Mouse (Mus musculus): ENCODE measurements around the gene Iqcc. TPM values are rescaled to one million over a fixed set of nuclear protein-coding genes. Genes with fewer than 3 reads are reported as not detected.

Iqcc gene
- total RNA-seq (2021), result 26.7 and 34.9 TPM in 2 replicates
- long read RNA-seq, experiment 1, transcript Iqcc-201 (5 exons, 2,639 nt), result major isoform, 5 of 18 reads
- long read RNA-seq, experiment 1, transcript Iqcc-202 (3 exons, 491 nt), result major isoform, 5 of 18 reads
- long read RNA-seq, experiment 1, partial matches to known transcripts, result 0 of 18 reads
- long read RNA-seq, experiment 1, other reads (novel, unspliced or antisense), result 7 of 18 reads
- long read RNA-seq, experiment 2, transcript Iqcc-202 (3 exons, 491 nt), result major isoform, 6 of 18 reads
- long read RNA-seq, experiment 2, partial matches to known transcripts, result 0 of 18 reads
- long read RNA-seq, experiment 2, other reads (novel, unspliced or antisense), result 10 of 18 reads

- peak; percentile 97 for DNase-seq
These were observed at the start of gene Iqcc for GRCm38 (mm10) chr4:129618786-129619691. Iqcc (minus strand) TSS chr4:129619099.

GRCm38 (mm10) chr4:129662255-129662813 is 43.4 kb upstream of the Iqcc start:
- DNase-seq, result no peak

- no peak for DNase-seq
These were observed 42.7 kb upstream of the Iqcc start for GRCm38 (mm10) chr4:129661584-129661983.

GRCm38 (mm10) chr4:129654770-129655169 is 35.9 kb upstream of the Iqcc start:
- no peak for DNase-seq

DNA sequence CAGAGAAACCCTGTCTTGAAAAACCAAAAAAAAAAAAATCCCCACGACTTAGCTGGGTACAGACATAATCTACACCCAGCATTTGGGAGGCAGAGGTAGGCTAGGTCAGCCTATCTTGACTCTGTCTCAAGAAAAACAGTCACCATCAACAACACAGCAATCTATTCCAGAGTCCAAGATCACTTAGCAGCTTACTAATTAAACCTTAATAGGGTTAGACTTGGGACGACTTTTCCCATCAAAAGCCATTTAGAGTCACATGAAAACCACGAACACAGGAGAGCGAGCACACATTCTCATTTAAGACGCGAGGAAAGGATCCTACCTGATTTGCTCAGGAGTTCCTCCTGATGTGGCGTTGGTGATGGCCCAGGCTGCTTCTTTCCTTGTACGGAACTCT is 31.5 kb upstream of the Iqcc start:
- DNase-seq, result no peak

DNA sequence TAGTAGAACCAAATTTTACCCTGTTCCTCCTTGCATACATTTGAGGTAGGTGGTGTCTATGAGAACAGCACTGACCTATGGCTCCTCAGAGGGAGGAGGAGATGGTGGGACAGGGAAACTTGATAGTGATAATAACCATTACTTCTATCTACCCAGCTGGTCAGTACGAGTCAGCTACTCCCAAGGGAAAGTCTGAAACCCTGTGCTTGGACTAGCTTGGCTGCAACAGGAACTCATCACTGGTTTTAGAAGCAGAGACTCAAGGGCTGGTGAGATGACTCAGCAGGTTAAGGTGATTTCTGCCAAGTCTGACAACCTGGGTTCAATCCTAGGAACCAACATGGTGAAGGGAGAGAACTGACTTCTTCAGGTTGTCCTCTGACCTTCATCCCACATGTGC is 29.8 kb upstream of the Iqcc start:
- DNase-seq, result no peak

GRCm38 (mm10) chr4:129645204-129645603 is 26.3 kb upstream of the Iqcc start:
- DNase-seq, result no peak

- no peak for DNase-seq
These were observed 22.9 kb upstream of the Iqcc start for GRCm38 (mm10) chr4:129641756-129642155.

GRCm38 (mm10) chr4:129640638-129641467 is 22.0 kb upstream of the Iqcc start, which contains the start of gene Txlna:
Txlna (minus strand) TSS chr4:129641065.
- peak; percentile 98 for DNase-seq

- DNase-seq, result peak; percentile 67
These were observed 21.3 kb upstream of the Iqcc start for GRCm38 (mm10) chr4:129640101-129640637.

DNA sequence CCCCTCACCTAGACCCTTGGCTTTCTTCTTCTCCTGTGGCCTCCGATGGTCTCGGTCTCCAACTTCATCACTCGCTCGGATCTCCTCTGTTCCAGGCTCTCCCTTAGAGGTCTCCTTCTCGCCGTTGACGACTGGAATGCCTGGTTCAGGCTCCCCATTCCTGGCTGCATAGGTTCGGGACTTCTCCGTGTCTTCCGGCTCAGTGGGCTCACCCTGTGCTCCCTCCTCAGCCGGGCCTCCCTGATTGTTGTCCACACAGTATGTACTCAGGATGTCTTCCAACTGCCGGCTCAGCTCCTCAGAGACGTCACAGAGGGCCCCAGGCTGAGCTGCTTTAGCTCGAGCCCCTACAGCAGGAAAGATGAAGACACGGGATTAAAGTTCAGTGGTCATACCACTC is 20.3 kb upstream of the Iqcc start:
- peak; percentile 4 for DNase-seq

GRCm38 (mm10) chr4:129633852-129634251 is 15.0 kb upstream of the Iqcc start:
- DNase-seq, result peak; percentile 1

- DNase-seq, result no peak
These were observed 13.0 kb upstream of the Iqcc start for GRCm38 (mm10) chr4:129631867-129632266.

DNA sequence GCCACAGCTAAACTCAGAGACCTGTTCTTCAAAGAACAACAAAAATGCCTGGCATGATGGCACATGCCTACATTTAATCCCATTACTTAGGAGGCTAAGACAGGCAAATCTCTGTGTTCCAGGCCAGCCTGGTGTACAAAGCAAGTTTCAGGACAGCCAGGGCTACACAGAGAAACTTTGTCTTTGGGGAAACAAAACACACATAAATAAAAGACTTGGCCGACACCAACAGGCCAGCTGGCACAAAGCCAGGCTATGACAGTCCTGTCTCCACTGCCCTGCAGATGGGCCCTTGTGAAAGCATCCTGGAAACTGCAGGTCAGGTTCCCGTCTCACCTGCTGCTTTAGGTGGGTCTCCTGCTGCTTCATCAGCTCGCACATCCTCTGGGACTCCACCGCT is 12.0 kb upstream of the Iqcc start:
- peak; percentile 77 for DNase-seq

- DNase-seq, result no peak
These were observed 7.1 kb upstream of the Iqcc start for GRCm38 (mm10) chr4:129626035-129626434.

- DNase-seq, result no peak
These were observed 6.6 kb upstream of the Iqcc start for GRCm38 (mm10) chr4:129625496-129625895.

DNA sequence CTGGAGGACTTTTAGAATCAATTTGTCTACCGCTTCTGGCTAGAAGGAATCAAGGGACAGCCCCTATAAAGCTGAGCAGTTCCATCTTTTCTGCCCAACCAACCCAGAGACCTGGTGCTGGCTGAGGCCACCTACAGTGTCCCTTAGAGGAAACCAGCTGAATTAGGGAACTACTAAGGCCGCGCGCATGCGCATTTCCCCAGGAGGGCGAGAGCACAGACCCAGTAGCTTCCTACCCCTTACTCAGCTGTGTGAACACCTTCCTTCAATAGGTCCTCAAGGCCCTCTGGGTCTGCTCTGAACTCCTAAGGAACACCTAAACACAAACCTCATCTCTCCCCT is 6.1 kb upstream of the Iqcc start:
- peak; percentile 73 for DNase-seq

DNA sequence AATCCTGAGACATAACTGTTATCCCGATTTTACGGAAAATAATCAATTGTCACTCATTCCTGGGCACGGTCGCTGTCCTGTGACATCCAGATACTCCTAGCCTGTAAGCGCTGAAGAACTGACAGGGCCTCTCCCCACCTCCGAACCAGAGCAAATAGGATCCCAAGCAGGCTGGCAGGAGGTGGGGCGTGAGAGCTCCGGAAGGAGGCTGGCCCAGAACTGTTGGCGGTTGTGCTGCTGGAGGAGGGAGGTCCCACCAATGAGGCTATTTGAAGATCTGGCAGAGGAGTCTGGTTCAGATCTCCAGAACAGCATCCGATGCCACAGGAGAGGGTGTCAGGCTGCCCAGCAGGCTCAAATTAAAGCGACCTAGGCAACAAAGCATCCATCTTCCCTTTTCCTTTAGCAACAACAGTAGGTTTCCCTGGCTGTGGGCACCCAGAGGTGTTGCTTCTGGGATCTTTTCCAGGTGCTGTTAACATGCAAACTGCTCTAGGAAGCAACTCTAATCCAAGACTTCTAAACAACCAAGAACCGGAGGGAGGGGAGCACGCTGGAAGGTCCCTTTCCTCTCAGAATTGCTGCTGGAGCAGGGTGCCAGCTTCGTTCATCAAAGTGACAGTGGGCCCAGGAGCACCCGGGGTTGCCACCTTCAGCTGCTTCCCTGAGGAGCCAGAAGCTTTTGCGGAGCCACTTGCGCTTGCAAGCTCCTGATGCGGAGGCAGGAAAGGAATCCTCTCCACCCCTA is 5.6 kb upstream of the Iqcc start:
- peak; percentile 94 for DNase-seq

DNA sequence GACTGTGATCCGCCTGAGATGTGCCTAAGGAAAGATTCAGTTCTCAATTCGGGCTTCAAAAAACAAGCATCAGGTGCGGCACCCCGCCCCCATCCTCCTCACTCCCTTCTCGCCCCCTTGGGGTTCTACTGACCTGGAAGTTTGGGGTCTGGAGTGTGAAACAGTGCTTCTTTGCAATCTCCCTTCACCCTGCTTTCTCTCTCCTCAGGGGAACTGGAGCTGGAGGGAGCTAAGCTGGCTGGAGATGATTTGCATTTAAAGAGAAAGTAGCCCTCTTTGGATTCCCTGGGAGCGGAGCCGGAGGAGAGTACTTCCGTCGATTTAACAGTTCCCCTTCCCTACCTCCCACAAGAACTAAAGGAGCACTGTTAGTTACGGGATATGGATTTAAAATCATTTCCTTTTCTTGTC is 4.8 kb upstream of the Iqcc start, which contains the start of gene Ccdc28b:
TSS of gene Ccdc28b (minus strand) at position 267 of the 411 bp plus-strand sequence.
- peak; percentile 66 for DNase-seq

DNA sequence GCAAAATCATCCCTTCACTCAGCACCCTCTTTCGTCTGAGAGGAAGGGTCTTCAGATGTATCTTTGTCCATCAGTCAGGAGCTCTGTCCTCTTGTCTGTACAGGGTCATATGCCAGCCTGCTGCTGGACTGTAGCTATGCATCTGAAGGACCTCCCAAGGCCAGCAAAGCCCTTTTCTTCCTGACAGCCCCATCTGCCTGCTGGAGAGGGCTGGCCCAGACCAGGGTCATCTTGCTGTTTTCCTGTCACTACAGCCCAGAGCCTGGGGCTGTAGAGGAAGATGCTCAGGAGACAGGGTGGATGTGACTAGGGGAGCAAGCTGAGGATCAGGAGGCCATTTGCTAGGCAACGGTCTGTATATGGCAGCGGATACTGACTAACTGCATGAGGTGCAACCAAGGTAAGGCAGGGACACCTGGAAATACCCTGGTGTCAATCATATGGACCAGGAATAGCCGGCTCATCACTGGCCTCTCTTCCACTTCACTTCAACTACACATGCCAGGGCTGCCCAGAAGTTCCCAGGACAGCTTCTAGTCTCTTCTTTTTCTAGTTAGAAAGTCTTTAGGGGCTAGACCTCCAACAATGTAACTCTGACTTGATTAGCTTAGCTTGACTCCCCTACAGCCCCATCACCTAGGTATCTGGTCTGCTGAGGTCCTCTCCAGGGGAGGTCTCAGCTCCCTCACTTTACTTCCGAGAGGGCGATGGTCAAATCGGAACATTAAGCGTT is 4.1 kb upstream of the Iqcc start:
- DNase-seq, result no peak
